Mouse (Mus musculus): ENCODE measurements at regions not wholly inside any gene's neighbourhood (a gene's known extent, or its start where the extent isn't known, plus 50 kb on each side); places are given as distances from the start of the nearest gene placed in this dataset.

GRCm38 (mm10) chr17:82731561-82731960 is 483.5 kb upstream of the Pkdcc start:
- ATAC-seq (replicated peaks; ENCODE audit: low FRiP score) (no peak), DNase-seq (ENCODE audit: low spot score) (no peak)
- WGBS, result 81% methylated on average over 4 of the region's 4 CpGs
- no peak overlapping the region for H3K27ac ChIP-seq (ENCODE audit: low read depth, low read length)
- H3K27me3 ChIP-seq (replicated peaks; ENCODE audit: control insufficient read depth, insufficient read depth, low read length), result no peaks in the 10 kb centered on the region
- no peaks in the 10 kb centered on the region for H3K36me3 ChIP-seq (ENCODE audit: control insufficient read depth, insufficient read depth, low read length)
- H3K4me1 ChIP-seq (replicated peaks; ENCODE audit: control insufficient read depth, insufficient read depth, low read length), result no peaks in the 10 kb centered on the region
- H3K4me3 ChIP-seq (ENCODE audit: low read depth, low read length), result no peak overlapping the region
- no peak overlapping the region for H3K9ac ChIP-seq (ENCODE audit: low read depth, low read length)
- no peak overlapping the region for H3K4me2 ChIP-seq
- no peaks in the 10 kb centered on the region for H3K9me3 ChIP-seq (ENCODE audit: control insufficient read depth, low read length)

GRCm38 (mm10) chr17:82742445-82742844 is 472.6 kb upstream of the Pkdcc start:
- ATAC-seq (replicated peaks; ENCODE audit: low FRiP score) (no peak), DNase-seq (ENCODE audit: low spot score) (no peak)
- Histone ChIP-seq H3K4me1 (replicated peaks; ENCODE audit: control insufficient read depth, insufficient read depth, low read length) (no peaks in the 10 kb centered on the region), H3K9ac (ENCODE audit: low read depth, low read length) (no peak overlapping the region), H3K36me3 (ENCODE audit: control insufficient read depth, insufficient read depth, low read length) (no peaks in the 10 kb centered on the region), H3K9me3 (ENCODE audit: control insufficient read depth, low read length) (0 out of 2 replicates have a peak, but pooled peaks cover 3% of the 10 kb centered on the region), H3K27ac (ENCODE audit: low read depth, low read length) (no peak overlapping the region), H3K4me3 (ENCODE audit: low read depth, low read length) (no peak overlapping the region), H3K4me2 (no peak overlapping the region), H3K27me3 (replicated peaks; ENCODE audit: control insufficient read depth, insufficient read depth, low read length) (no peaks in the 10 kb centered on the region)
- WGBS, result 84% methylated on average over 1 of the region's 1 CpGs

GRCm38 (mm10) chr17:82757400-82757799 is 457.7 kb upstream of the Pkdcc start:
- H3K4me1 ChIP-seq (replicated peaks; ENCODE audit: control insufficient read depth, insufficient read depth, low read length), result no peaks in the 10 kb centered on the region
- no peak for DNase-seq (ENCODE audit: low spot score)
- no peak overlapping the region for H3K4me2 ChIP-seq
- H3K27ac ChIP-seq (ENCODE audit: low read depth, low read length), result no peak overlapping the region
- 83% methylated on average over 3 of the region's 3 CpGs for WGBS
- no peaks in the 10 kb centered on the region for H3K36me3 ChIP-seq (ENCODE audit: control insufficient read depth, insufficient read depth, low read length)
- no peaks in the 10 kb centered on the region for H3K9me3 ChIP-seq (ENCODE audit: control insufficient read depth, low read length)
- no peaks in the 10 kb centered on the region for H3K27me3 ChIP-seq (replicated peaks; ENCODE audit: control insufficient read depth, insufficient read depth, low read length)
- no peak for ATAC-seq (replicated peaks; ENCODE audit: low FRiP score)
- H3K9ac ChIP-seq (ENCODE audit: low read depth, low read length), result no peak overlapping the region
- no peak overlapping the region for H3K4me3 ChIP-seq (ENCODE audit: low read depth, low read length)

- Histone ChIP-seq H3K27me3 (replicated peaks; ENCODE audit: control insufficient read depth, insufficient read depth, low read length) (no peaks in the 10 kb centered on the region), H3K9me3 (ENCODE audit: control insufficient read depth, low read length) (no peaks in the 10 kb centered on the region), H3K9ac (ENCODE audit: low read depth, low read length) (no peak overlapping the region), H3K4me1 (replicated peaks; ENCODE audit: control insufficient read depth, insufficient read depth, low read length) (no peaks in the 10 kb centered on the region), H3K4me3 (ENCODE audit: low read depth, low read length) (no peak overlapping the region), H3K27ac (ENCODE audit: low read depth, low read length) (no peak overlapping the region), H3K36me3 (ENCODE audit: control insufficient read depth, insufficient read depth, low read length) (no peaks in the 10 kb centered on the region), H3K4me2 (no peak overlapping the region)
- 67% methylated on average over 2 of the region's 2 CpGs for WGBS
- no peak for DNase-seq (ENCODE audit: low spot score)
- ATAC-seq (replicated peaks; ENCODE audit: low FRiP score), result no peak
Observed at GRCm38 (mm10) chr17:82779096-82779495, 436.0 kb upstream of the Pkdcc start.

GRCm38 (mm10) chr17:82822129-82822528 is 393.0 kb upstream of the Pkdcc start:
- H3K4me3 ChIP-seq (ENCODE audit: low read depth, low read length), result no peak overlapping the region
- no peak for ATAC-seq (replicated peaks; ENCODE audit: low FRiP score)
- H3K36me3 ChIP-seq (ENCODE audit: control insufficient read depth, insufficient read depth, low read length), result no peaks in the 10 kb centered on the region
- no peak overlapping the region for H3K27ac ChIP-seq (ENCODE audit: low read depth, low read length)
- H3K4me1 ChIP-seq (replicated peaks; ENCODE audit: control insufficient read depth, insufficient read depth, low read length), result no peaks in the 10 kb centered on the region
- no peak for DNase-seq (ENCODE audit: low spot score)
- H3K9ac ChIP-seq (ENCODE audit: low read depth, low read length), result no peak overlapping the region
- H3K27me3 ChIP-seq (replicated peaks; ENCODE audit: control insufficient read depth, insufficient read depth, low read length), result no peaks in the 10 kb centered on the region
- 61% methylated on average over 3 of the region's 3 CpGs for WGBS
- H3K4me2 ChIP-seq, result no peak overlapping the region
- H3K9me3 ChIP-seq (ENCODE audit: control insufficient read depth, low read length), result no peaks in the 10 kb centered on the region

- no peak for ATAC-seq (replicated peaks; ENCODE audit: low FRiP score)
- no peak overlapping the region for H3K4me3 ChIP-seq (ENCODE audit: low read depth, low read length)
Observed at GRCm38 (mm10) chr17:82824057-82824456, 391.0 kb upstream of the Pkdcc start.

GRCm38 (mm10) chr17:82824619-82825018 is 390.5 kb upstream of the Pkdcc start:
- Histone ChIP-seq H3K9ac (ENCODE audit: low read depth, low read length) (no peak overlapping the region), H3K4me3 (ENCODE audit: low read depth, low read length) (no peak overlapping the region), H3K4me2 (no peak overlapping the region), H3K27me3 (replicated peaks; ENCODE audit: control insufficient read depth, insufficient read depth, low read length) (no peaks in the 10 kb centered on the region), H3K4me1 (replicated peaks; ENCODE audit: control insufficient read depth, insufficient read depth, low read length) (no peaks in the 10 kb centered on the region), H3K36me3 (ENCODE audit: control insufficient read depth, insufficient read depth, low read length) (no peaks in the 10 kb centered on the region), H3K27ac (ENCODE audit: low read depth, low read length) (no peak overlapping the region), H3K9me3 (ENCODE audit: control insufficient read depth, low read length) (no peaks in the 10 kb centered on the region)
- ATAC-seq (replicated peaks; ENCODE audit: low FRiP score), result no peak
- WGBS, result 81% methylated on average over 6 of the region's 6 CpGs
- no peak for DNase-seq (ENCODE audit: low spot score)

More at GRCm38 (mm10) chr17:82824057-82824456, 391.0 kb upstream of the Pkdcc start:
- 58% methylated on average over 7 of the region's 7 CpGs for WGBS
- no peak overlapping the region for H3K4me2 ChIP-seq
- H3K4me1 ChIP-seq (replicated peaks; ENCODE audit: control insufficient read depth, insufficient read depth, low read length), result no peaks in the 10 kb centered on the region
- no peak overlapping the region for H3K9ac ChIP-seq (ENCODE audit: low read depth, low read length)
- H3K9me3 ChIP-seq (ENCODE audit: control insufficient read depth, low read length), result no peaks in the 10 kb centered on the region
- H3K27ac ChIP-seq (ENCODE audit: low read depth, low read length), result no peak overlapping the region
- H3K36me3 ChIP-seq (ENCODE audit: control insufficient read depth, insufficient read depth, low read length), result no peaks in the 10 kb centered on the region
- no peaks in the 10 kb centered on the region for H3K27me3 ChIP-seq (replicated peaks; ENCODE audit: control insufficient read depth, insufficient read depth, low read length)
- no peak for DNase-seq (ENCODE audit: low spot score)

- H3K9me3 ChIP-seq (ENCODE audit: control insufficient read depth, low read length), result no peaks in the 10 kb centered on the region
- ATAC-seq (replicated peaks; ENCODE audit: low FRiP score) (no peak), DNase-seq (ENCODE audit: low spot score) (no peak)
- H3K4me1 ChIP-seq (replicated peaks; ENCODE audit: control insufficient read depth, insufficient read depth, low read length), result no peaks in the 10 kb centered on the region
- no peak overlapping the region for H3K4me3 ChIP-seq (ENCODE audit: low read depth, low read length)
- no peak overlapping the region for H3K9ac ChIP-seq (ENCODE audit: low read depth, low read length)
- H3K4me2 ChIP-seq, result no peak overlapping the region
- no peaks in the 10 kb centered on the region for H3K27me3 ChIP-seq (replicated peaks; ENCODE audit: control insufficient read depth, insufficient read depth, low read length)
- H3K27ac ChIP-seq (ENCODE audit: low read depth, low read length), result no peak overlapping the region
- H3K36me3 ChIP-seq (ENCODE audit: control insufficient read depth, insufficient read depth, low read length), result no peaks in the 10 kb centered on the region
Observed at GRCm38 (mm10) chr17:82827170-82827569, 387.9 kb upstream of the Pkdcc start.

GRCm38 (mm10) chr17:82827841-82828240 is 387.3 kb upstream of the Pkdcc start:
- Histone ChIP-seq H3K9me3 (ENCODE audit: control insufficient read depth, low read length) (no peaks in the 10 kb centered on the region), H3K36me3 (ENCODE audit: control insufficient read depth, insufficient read depth, low read length) (no peaks in the 10 kb centered on the region), H3K27ac (ENCODE audit: low read depth, low read length) (no peak overlapping the region), H3K9ac (ENCODE audit: low read depth, low read length) (no peak overlapping the region), H3K27me3 (replicated peaks; ENCODE audit: control insufficient read depth, insufficient read depth, low read length) (no peaks in the 10 kb centered on the region), H3K4me2 (no peak overlapping the region), H3K4me1 (replicated peaks; ENCODE audit: control insufficient read depth, insufficient read depth, low read length) (no peaks in the 10 kb centered on the region), H3K4me3 (ENCODE audit: low read depth, low read length) (no peak overlapping the region)
- no peak for DNase-seq (ENCODE audit: low spot score)
- no peak for ATAC-seq (replicated peaks; ENCODE audit: low FRiP score)
- WGBS, result 90% methylated on average over 8 of the region's 8 CpGs
